Mouse (Mus musculus): ENCODE measurements around the gene Plxna1.

DNA sequence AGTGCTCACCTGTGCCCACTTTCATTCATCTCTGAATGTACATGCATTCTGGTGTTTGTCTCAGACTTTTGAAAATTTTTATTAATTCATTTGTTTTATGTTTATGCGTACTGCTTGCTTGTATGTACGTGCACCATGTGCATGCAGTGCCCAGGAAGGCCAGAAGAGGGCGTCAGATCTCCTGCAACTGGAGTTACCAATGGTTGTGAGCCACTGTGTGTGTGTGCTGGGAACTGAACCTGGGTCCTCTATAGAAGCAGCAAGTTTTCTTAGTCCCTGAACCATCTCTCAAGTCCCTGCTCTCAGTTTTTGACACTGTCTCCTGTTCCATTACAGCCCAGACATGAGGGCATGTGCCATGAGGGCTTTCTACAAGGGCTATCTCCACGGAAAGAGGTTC is 79.3 kb downstream of the Plxna1 start:
- TF ChIP-seq HCFC1 (IDR thresholded peaks at IDR 0.05; ENCODE audit: low read depth, low read length) (no peak), GATA1 (IDR thresholded peaks at IDR 0.05; ENCODE audit: low read depth, low read length) (no peak), CTCF (IDR thresholded peaks at IDR 0.05 in 2 of 3, conservative IDR thresholded peaks at IDR 0.05 in 1 of 3; ENCODE audit: control insufficient read depth in 1 of 3, insufficient read depth in 1 of 3, low read depth in 2 of 3, low read length in 3 of 3, poor library complexity in 1 of 3, severe bottlenecking in 1 of 3) (peak; percentile 26 to 42 (median 29)), ZNF384 (IDR thresholded peaks at IDR 0.05; ENCODE audit: low read depth, low read length) (no peak), JUND (IDR thresholded peaks at IDR 0.05; ENCODE audit: low read depth, low read length) (no peak), POLR2A (IDR thresholded peaks at IDR 0.05; ENCODE audit: control insufficient read depth in 1 of 2, insufficient read depth in 1 of 2, low read depth in 1 of 2, low read length in 2 of 2, poor library complexity in 1 of 2) (no peak), ZC3H11A (IDR thresholded peaks at IDR 0.05; ENCODE audit: low read depth, low read length) (no peak), ETS1 (IDR thresholded peaks at IDR 0.05; ENCODE audit: low read depth, low read length) (no peak)

All from MEL (cell line).